Mouse (Mus musculus): ENCODE results near the gene Ggt6. TPM values are rescaled to one million over a fixed set of nuclear protein-coding genes. Genes with fewer than 3 reads are reported as not detected.

The Ggt6 gene
- total RNA-seq (2021) = not detected

DNA sequence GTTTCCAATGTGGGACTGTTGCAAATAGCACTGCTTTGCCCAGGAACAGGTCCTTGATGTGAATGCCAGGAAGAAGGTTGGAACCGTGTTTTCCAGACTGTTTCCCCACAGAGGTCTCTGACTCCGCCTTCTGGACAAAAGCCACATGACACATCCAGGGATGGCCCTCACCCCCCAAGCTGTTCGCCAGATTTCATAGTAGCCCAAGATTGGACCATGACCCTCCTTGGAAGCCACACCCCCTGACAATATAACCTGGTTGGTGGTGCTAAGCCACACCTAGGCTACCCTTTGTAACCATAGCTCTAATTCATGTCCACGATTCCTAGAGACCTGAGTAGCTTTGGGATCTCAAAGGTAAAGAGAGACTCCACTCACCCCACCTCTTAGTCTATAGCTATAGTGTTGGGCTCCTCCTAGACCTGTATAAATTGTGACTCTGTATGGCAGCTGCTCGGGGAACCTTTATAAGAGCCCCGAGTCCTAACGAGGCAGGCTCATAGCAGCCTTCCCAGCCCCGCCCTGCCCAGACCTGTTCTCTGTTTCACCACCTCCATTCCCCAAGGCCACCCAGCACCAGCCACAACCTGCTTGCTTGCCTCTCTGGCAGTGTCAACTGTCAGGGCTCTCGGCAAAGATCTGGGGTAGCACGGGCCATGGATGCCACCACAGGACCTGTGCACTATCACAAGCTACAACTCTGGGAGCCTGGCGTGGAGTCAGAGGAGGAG lies at the start of gene Ggt6:
Gene Ggt6, plus strand, starts transcription at position 564 of the 731 bp plus-strand sequence.
- DNase-seq = no peak
- intact Hi-C loops (cut with DNase I) = no loop called here

DNA sequence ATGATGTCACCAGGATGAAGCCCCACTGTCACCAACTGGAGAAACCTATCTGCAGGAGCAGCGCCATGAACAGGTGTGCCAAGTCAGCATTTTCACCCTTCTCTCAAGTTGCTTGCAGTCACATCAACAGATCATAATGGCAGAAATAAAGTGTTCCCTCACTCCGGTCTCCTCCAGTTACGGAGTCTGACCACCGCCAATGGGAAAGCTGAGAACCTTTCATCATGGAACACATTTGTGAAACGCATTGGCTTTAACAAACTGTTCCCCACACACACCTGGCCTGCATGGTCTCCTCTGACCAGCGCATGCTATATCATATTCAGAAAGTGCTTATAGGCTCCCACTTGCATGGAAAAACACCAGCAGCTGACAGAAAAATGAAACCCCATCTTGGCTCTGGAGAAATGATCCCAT lies 47.2 kb upstream of the Ggt6 start:
- DNase-seq = no peak

DNA sequence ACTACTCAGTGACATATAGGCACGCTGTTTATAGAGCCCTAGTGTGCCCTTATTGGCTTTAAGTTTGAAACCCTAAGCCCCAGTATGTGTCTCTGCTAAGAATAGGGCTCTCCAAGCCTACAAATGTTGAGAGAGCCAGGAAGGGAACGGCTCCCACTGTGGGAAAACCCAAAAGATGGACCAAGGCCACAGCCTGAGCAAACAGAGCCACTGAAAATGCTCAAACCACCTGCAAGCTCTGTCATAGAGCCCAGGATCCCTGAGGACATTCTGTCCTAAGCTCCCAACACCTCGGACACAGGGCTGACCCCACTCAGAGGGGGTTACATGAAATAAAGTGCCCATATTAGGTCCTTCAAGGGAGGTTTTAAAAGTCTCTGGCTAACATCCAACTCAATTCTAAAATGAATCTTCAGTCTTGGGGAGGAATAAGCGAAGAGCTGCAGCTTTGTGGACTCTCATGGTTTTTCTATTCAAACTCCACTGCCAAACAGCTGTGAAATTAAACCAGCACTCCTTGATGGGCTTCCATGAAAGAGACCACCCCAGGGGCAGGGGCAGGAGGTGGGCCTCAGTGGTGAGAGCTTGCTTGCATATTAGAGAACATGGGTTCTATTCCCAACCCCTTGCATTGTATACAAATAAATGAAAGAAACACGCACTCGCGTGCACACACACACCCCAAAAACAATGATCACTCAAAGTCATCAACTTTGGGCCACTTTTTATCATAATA lies 45.8 kb upstream of the Ggt6 start:
- no peak for DNase-seq
- intact Hi-C loops (cut with DNase I) = loop anchor here (5.0 kb wide), 1 partner anchor 603 kb away; no protein-coding TSS in a partner anchor

More for the DNA sequence above, 47.2 kb upstream of the Ggt6 start:
- intact Hi-C loops (cut with DNase I) = no loop called here

DNA sequence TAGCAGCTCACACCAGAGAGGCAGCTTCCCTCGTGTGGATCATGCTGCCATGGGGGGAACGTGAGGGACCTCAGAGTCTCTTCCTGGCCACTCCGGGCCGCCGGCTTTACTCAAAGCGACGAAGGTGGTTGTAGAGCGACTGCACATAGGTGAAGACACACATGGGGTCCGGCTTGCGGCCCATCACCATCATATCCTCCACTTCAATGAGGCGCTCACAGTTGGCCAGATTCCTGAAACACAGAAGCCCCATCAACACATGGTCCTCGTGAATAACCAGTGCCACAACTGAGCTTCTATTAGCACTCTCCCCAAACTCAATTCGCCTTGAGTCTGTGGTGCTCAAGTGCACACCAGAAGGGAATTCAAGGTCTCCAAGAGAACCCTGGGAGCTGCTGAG lies 44.1 kb upstream of the Ggt6 start:
- intact Hi-C loops (cut with DNase I) = loop anchor here (5.0 kb wide), 1 partner anchor 601 kb away; no protein-coding TSS in a partner anchor
- no peak for DNase-seq

DNA sequence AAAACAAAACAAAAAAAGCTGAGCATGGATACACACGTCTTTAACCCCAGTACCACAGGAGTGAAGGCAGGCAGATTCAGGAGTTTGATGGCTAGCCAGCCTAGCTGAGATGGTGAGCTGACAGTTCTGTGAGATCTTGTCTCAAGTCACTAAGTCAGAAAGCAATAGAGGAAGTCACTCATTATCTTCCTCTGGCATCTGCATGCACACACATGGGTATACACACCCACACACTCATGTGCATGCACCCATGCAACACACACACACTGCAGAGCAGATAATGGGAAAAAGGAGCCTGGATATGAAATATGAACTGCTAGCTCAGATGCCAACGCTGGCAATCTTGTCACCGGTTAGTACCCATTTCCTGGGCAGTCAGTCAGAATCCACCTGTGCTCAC lies 42.1 kb upstream of the Ggt6 start:
- intact Hi-C loops (cut with DNase I) = loop anchor here (5.0 kb wide), 1 partner anchor 599 kb away; no protein-coding TSS in a partner anchor
- DNase-seq = no peak

DNA sequence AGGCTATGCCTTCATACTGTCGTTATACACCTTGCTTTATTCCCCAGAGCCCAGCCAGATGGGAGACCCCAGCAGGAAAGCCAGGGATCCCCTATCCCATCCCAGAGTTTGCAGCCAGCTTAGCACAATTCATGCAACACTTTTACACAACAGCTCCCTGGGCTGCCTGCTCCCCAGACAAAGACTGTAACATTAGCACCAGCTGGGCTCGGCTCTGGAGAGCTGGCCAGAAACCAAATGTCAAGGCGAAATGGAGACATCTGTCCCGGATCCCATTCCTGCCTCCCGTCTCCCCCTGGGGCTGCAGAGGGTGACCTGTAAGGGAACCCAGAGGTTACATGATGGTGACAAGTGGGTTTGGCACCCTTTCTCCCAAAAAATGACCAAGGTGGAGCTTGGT lies 41.7 kb upstream of the Ggt6 start:
- intact Hi-C loops (cut with DNase I) = loop anchor here (5.0 kb wide), 1 partner anchor 599 kb away; no protein-coding TSS in a partner anchor
- peak; percentile 52 to 57 for DNase-seq

DNA sequence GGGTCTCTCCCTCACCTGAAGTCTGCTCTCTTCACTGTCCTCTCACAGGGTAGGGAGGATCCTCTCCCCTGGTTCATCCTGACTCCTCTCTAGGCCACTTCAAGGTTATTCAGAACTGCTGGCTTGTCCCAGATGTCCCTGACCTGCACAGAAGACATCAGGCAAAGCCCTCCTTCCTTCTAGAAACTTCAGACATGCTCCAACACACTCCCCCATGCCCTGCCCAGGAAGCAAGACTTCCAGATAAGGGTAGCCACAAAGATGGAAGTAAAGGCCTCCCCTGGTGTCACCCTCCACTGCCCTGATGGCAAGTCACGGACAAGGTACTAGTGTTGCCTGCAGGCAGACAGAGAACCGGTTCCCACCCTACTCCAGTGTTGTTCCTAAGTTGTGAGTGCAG lies 40.6 kb upstream of the Ggt6 start:
- intact Hi-C loops (cut with DNase I) = loop anchor here (5.0 kb wide), 1 partner anchor 598 kb away; no protein-coding TSS in a partner anchor
- DNase-seq = no peak

DNA sequence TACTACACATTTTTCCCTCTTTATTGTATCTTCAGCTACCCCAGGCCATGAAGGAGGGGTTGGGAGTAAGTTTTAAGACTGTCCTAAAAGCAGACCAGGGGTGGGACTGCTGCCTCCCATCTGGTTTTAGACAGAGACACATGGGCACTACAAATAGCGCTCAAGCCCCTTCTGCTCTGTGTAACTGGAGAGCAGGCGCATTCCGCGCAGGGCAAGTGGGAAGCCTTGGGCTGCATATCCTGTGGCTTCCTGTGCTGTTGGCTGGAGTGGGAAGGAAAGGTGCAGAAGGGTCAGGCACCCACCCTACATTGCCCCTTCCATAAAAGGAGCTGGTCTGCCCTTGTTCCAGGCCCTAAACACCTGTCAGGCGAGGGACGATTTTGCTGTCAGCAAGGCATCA lies 39.7 kb upstream of the Ggt6 start:
- DNase-seq = no peak

DNA sequence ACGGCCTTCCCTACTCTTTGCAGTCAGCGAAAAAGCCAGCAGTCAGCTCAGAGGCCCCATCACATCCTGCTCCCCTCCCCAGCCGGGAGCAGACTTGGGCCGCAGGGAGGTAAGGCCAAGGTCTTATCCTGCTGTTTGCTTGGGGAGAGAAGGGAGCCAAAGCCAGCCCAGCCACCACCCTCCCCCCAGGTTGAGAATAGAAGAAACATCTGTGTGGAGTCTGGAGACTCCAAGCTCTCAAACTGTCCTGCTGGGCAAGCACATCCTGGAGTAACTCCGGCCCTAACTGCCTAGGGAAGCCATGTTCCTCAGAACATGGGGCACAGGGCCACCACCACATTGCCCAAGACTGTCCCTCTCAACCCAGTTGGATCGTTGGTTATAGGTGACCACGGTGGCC lies 38.7 kb upstream of the Ggt6 start:
- peak; percentile 59 to 70 for DNase-seq
- intact Hi-C loops (cut with DNase I) = no loop called here

More for the DNA sequence above, 39.7 kb upstream of the Ggt6 start:
- intact Hi-C loops (cut with DNase I) = no loop called here

DNA sequence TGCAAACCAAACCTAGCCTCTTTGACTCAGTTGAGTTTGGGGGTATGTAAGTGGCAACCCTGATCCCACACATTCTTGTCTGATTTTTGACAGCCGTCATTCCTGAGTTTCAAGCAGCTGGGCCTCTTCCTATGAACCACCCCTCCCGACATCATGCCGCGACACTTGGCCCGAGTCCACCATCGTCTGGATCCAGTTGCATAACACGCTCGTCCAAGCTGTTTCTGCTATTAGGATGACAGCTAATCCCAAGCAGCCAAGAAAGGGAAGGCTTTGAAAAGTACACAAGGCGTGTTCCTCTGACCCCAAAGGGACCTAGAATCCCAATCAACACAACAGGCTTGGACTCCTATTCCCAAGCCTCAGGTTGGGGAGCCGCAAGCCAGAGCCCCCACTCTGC lies 38.3 kb upstream of the Ggt6 start:
- intact Hi-C loops (cut with DNase I) = no loop called here
- DNase-seq = peak; percentile 89 to 91

DNA sequence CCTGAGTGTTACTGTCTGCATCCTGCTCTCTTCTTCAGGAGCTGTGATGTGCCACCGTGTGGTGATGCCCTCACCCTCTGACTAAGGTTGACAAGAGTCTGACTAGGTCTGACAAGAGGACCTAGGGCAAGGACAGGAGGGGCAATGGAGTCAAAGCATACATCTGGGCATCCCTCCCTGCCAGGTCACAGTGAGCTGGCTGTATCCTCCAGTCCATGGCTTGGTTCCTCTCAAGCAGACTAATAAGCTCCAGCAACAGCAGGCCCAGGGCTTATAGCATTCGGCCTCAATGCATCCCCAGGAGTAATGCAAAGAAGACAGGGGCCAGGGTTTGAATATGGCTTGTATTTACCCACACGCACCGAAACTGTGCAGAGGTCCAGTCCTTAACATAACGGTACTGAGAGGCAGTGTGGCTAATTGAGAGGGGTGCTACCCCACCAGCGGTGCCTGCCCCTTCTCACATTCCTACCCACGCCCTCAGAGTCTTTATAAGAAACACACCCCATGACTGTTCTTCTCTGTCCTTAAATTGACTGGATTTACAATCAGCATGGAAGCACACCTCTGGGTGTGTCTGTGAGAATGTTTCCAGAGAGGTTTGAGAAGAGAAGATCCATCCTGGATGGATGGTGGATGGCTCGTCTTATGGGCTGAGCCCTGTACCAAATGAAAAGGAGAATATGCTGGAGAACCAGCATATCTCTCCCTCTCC lies 37.4 kb upstream of the Ggt6 start:
- no peak for DNase-seq
- intact Hi-C loops (cut with DNase I) = no loop called here

DNA sequence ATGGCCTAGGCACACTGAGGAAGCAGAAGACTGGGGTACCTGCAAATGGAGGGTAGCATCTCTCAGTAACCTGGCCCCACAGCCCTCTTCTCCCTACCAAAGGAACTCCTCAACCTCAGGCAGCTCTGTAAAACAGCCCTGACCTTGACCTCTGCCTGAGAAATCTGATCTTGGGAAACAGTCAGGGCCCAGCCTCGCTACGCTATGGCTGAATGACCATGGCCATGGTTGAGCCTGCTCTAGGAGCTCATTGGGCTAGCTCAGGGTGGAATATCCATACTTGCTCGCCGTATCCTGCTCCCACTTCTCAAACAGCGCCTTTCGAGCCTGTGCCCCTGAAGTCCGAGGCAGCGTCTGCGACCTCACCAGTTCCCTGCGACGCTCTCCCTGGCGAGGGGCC lies 34.3 kb upstream of the Ggt6 start:
- DNase-seq = no peak
- intact Hi-C loops (cut with DNase I) = no loop called here

DNA sequence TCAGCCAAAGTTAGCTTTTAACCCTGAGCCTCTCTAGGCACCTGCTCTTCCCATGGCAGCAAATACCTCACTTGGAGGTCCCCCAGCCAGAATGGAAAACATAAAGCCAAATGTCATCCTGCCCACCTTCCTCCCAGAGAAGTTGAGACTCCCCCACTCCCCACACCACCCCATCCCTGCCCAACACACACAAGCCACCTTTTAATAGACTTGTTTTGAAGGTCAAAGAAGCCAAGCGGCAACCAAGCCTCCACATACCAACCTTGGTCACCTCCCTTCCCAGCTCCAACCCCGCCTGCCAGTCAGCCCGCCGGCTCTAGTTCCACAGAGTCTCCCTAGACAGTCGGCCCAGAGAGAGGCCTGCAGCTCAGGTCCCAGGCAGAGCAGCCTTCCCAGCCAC lies 33.3 kb upstream of the Ggt6 start:
- intact Hi-C loops (cut with DNase I) = no loop called here
- DNase-seq = no peak

DNA sequence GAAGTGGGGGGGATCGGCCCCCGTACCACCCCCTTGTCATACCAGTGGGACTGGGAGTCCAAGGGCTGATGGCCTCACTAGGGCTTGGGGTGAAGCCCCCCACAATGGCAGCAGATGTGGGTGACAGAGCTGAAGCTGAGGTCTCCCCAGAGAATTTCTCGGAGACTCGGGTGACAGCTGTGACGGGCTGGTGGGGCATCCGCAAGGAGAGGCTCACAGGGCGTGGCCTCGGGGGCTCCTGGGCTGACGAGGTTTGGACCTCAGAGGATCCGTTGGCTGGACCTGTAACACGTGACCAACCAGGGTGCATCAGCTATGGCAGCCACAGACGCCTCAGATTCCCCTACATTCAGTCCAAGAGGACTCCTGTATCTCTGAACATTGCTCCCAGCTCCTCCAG lies 32.4 kb upstream of the Ggt6 start:
- no peak for DNase-seq
- intact Hi-C loops (cut with DNase I) = no loop called here

DNA sequence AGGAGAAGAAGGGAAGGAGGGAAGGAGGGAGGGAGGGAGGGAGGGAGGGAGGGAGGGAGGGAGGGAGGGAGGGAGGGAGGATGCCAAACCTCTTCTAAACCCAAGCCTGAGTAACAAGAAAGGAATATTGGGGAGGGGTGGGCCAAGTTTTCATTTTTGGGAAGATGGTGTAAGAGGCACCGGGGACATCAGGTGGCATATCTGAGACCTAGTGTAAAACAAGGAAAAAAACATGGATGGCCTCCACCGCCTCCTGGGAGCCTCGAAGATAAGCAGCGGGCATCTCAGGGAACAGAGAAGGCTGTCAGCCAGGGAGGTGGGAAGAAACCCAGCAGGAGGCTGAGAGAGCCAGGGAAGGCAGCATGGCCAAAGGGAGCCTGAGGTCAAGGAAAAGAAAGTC lies 29.8 kb upstream of the Ggt6 start:
- DNase-seq = no peak
- intact Hi-C loops (cut with DNase I) = no loop called here

DNA sequence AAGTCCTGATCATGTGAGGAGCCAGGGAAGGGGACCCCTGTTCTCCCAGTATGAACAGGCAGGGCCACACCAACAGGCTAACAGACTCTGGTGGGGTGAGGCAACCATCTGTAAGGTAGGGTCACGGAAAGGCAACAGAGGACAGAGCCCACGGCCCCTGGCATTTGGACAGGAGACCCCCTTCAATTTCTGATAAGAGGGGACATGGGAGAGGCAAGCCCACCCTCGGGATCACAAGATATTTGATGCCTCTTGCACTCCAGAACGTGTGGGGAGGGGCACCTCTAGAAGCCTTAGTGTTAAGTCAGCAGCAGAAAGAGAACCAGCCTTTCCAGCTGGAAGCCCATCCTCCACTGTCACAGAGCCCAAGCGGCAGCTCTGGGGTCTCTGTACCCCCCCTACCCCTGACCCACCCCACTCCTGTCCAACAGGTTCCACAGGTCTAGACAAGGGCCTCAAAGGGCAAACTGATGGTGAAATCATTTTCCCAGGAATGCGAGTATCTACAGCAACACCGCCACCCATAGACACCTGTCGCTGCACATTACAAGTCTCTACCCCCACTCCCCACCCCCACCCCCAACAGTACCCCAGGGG lies 29.1 kb upstream of the Ggt6 start:
- no peak for DNase-seq
- intact Hi-C loops (cut with DNase I) = no loop called here

DNA sequence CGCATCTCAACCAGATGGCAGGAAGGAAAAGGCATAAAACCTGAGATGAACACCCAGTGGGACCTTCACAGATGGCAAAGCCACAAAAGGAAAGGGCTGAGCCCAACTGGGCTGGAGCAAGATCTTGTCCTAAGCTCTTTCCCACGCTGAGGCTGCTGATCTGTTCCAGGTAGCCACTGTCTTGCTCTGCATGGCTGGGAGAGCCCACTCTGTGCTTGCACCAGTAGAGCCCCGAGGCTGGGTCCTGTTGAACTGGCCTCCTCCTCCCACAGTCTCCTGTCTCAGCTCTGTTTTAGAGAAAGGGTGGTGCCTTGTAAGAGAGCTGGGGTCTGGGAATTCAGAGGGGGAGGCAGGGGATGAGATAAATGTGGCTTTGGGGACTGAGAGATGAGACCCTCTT lies 28.2 kb upstream of the Ggt6 start:
- intact Hi-C loops (cut with DNase I) = no loop called here
- no peak for DNase-seq

DNA sequence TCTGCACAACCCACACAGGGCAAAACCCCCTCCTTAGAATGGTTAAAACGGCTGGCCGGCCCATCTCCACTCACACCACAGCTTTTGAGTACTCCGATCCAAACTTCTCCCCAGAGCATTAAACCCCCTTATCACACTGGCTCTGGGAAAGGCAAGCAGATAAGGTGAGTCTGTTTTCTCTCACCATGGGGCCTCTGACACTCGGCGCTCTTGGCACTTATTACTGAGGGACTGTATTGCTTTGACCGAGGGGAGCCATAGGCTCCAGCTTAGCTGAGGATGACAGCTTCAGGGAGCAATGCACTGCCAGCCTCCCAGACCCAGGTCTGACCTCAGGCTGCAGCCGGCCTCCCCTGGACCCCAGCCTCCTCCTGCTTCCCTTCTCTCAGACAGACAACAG lies 27.8 kb upstream of the Ggt6 start:
- intact Hi-C loops (cut with DNase I) = no loop called here
- peak; percentile 32 to 46 for DNase-seq

DNA sequence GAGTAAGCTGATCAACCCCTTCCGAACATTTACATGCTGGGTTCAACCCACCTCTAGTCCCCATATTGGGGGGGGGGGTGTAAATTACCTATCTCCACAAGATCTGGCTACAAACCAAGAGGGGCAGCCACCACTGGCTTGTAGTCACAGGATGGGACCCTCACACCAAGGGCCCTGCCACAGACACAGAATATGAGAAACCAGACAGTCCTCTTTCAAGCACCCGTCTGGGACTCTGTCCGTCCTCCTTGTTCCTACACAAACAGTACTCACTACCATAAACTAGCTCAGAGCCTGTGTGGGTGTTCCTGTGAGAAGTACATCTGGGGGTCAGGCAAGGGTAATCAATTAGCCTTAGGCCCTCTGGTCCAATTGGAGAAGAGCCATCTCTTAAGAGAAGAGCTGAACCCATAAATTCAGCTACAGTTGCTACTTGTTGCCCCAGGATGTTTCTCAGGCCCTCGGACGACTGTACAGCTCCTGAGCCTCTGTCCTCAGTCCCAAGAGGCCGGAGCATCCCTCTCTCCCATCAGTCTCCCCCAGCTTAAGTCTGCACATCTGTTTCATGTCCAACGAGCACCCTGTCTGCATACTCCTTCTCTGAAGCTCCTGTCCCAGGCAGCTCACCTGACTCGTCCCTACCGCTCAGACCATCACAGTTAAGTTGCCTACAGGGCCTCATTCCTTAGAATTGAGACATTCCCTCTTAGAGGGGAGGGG lies 26.7 kb upstream of the Ggt6 start:
- intact Hi-C loops (cut with DNase I) = no loop called here
- DNase-seq = no peak

DNA sequence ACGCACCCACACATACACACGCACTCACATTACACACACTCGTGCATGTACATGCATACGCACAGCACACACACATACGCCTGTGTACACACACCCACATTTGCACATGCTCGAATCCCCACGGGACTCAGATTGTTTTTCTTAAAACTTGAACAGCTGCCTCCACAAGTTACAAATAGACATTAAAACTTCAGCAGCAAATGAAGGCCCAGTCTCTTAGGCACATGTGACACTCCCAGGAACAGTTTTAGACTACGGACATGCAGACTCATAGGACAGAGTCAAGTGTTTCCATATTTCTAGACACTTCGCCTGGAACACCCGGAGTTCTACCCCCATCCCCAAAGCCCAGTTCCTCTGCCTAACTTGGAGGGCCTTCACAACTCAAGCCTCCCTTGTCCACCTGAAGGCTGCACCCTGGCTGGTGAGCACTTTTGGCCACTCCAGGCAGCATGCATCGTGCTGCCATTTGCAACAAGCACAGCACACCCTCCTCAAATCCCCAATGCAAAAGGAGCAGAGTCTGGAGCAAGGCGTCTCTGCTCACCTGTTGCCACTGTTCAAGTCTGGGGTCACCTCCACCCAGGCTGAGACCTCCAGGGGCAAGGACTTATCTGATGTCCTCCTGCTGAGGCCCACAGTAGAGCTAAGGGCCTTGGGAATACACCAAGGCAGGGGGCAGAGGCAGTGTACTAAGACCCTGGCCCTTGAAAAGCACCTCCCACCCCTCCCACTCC lies 25.5 kb upstream of the Ggt6 start:
- intact Hi-C loops (cut with DNase I) = no loop called here

More for the DNA sequence above, 25.5 kb upstream of the Ggt6 start:
- no peak for DNase-seq

All from heart, postnatal 36 days (tissue).